Mouse (Mus musculus) hindbrain, embryonic 10.5 days (tissue): ENCODE measurements at regions not wholly inside any gene's neighbourhood (a gene's known extent, or its start where the extent isn't known, plus 50 kb on each side); places are given as distances from the start of the nearest gene placed in this dataset.
A peak's percentile ranks its signal among the peaks of the same experiment; 100 is the strongest.

Experiments used
- DNase-seq: peaks from one replicate; pipeline ENCODE4 v3.0.0-alpha.2; 2017; ENCODE audit warnings: low spot score
- H3K27ac ChIP-seq: fragments of 300-500 bp; sonication (generic); 2 replicates; pipeline ENCODE4 v1.5.1; 2016; ENCODE audit warnings: mild to moderate bottlenecking, moderate library complexity
- H3K27me3 ChIP-seq: fragments of 300-500 bp; sonication (generic); 2 replicates; pipeline ENCODE4 v1.6.1; 2016; ENCODE audit warnings: mild to moderate bottlenecking; ENCODE audit not compliant: poor library complexity, insufficient read depth, severe bottlenecking
- H3K36me3 ChIP-seq: fragments of 300-500 bp; sonication (generic); 2 replicates; pipeline ENCODE4 v1.6.1; 2016; ENCODE audit warnings: mild to moderate bottlenecking, moderate library complexity
- H3K4me1 ChIP-seq: fragments of 300-500 bp; sonication (generic); replicated peaks from 2 replicates; pipeline ENCODE4 v1.6.1; 2016; ENCODE audit warnings: mild to moderate bottlenecking
- H3K4me3 ChIP-seq: fragments of 300-500 bp; sonication (generic); 2 replicates; pipeline ENCODE4 v1.5.1; 2016; ENCODE audit warnings: mild to moderate bottlenecking, moderate library complexity
- H3K9me3 ChIP-seq: fragments of 300-500 bp; sonication (generic); 2 replicates; pipeline ENCODE4 v1.6.1; 2016; ENCODE audit warnings: mild to moderate bottlenecking, moderate library complexity
- WGBS: fragments of 180-500 bp; shearing (Covaris S2); methylation state at CpG from one replicate; pipeline ENCODE4 v1.1.7; 2016; 5-methylcytosine and 5-hydroxymethylcytosine counted together

GRCm38 (mm10) chr1:63857933-63858649, 89.0 kb upstream of the 4933402D24Rik start:
- Histone ChIP-seq H3K27me3 (no peaks in the 10 kb centered on the region), H3K9me3 (no peaks in the 10 kb centered on the region), H3K27ac (no peak overlapping the region), H3K36me3 (no peaks in the 10 kb centered on the region), H3K4me1 (no peaks in the 10 kb centered on the region; the same call in 1 of the 2 replicates), H3K4me3 (no peak overlapping the region)
- DNase-seq: no peak
- 66% methylated on average over 6 of the region's 6 CpGs for WGBS

GRCm38 (mm10) chr1:63857468-63857867, 88.4 kb upstream of the 4933402D24Rik start:
- Histone ChIP-seq H3K36me3 (no peaks in the 10 kb centered on the region), H3K27me3 (no peaks in the 10 kb centered on the region), H3K9me3 (no peaks in the 10 kb centered on the region), H3K27ac (no peak overlapping the region), H3K4me1 (no peaks in the 10 kb centered on the region; the same call in 1 of the 2 replicates), H3K4me3 (no peak overlapping the region)
- 86% methylated on average over 5 of the region's 5 CpGs for WGBS
- no peak for DNase-seq

DNA sequence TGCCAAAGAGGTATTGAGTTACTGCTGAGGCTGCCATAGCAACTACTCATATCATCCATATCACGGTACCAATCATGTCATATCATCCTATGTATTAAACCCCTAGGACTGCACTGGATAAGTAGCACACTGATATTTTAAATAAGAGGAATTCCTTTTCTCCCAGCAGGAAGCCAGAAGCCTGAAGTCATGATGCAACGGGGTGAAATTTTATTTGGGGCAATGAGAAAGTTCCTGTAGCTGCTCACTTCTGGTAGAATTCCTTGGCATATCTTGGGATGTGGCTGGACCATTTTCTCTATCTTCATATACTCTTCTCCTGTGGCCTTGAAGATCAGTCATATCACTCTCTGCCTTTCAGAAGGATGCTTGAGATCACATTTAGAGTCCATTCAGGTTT, 87.3 kb upstream of the 4933402D24Rik start:
- Histone ChIP-seq H3K27ac (no peak overlapping the region), H3K36me3 (no peaks in the 10 kb centered on the region), H3K27me3 (no peaks in the 10 kb centered on the region), H3K9me3 (no peaks in the 10 kb centered on the region), H3K4me1 (no peaks in the 10 kb centered on the region; the same call in 1 of the 2 replicates), H3K4me3 (no peak overlapping the region)
- no peak for DNase-seq
- 88% methylated on average over 2 of the region's 2 CpGs for WGBS

- Histone ChIP-seq H3K9me3 (no peaks in the 10 kb centered on the region), H3K4me1 (no peaks in the 10 kb centered on the region; the same call in 1 of the 2 replicates), H3K27me3 (no peaks in the 10 kb centered on the region), H3K36me3 (no peaks in the 10 kb centered on the region), H3K27ac (no peak overlapping the region), H3K4me3 (no peak overlapping the region)
- WGBS: 67% methylated on average over 3 of the region's 3 CpGs
- no peak for DNase-seq
Observed at GRCm38 (mm10) chr1:63854794-63855193, 85.7 kb upstream of the 4933402D24Rik start.

GRCm38 (mm10) chr1:63851476-63852094, 82.5 kb upstream of the 4933402D24Rik start:
- no peaks in the 10 kb centered on the region for H3K27me3 ChIP-seq
- 76% methylated on average over 4 of the region's 4 CpGs for WGBS
- H3K27ac ChIP-seq: no peak overlapping the region
- no peaks in the 10 kb centered on the region for H3K36me3 ChIP-seq
- no peaks in the 10 kb centered on the region for H3K9me3 ChIP-seq
- DNase-seq: no peak
- H3K4me3 ChIP-seq: no peak overlapping the region
- no peaks in the 10 kb centered on the region for H3K4me1 ChIP-seq

GRCm38 (mm10) chr1:63850262-63850661, 81.2 kb upstream of the 4933402D24Rik start:
- no peak overlapping the region for H3K4me3 ChIP-seq
- no peaks in the 10 kb centered on the region for H3K4me1 ChIP-seq
- 89% methylated on average over 3 of the region's 3 CpGs for WGBS
- no peak for DNase-seq
- no peaks in the 10 kb centered on the region for H3K27me3 ChIP-seq
- H3K36me3 ChIP-seq: no peaks in the 10 kb centered on the region
- H3K27ac ChIP-seq: no peak overlapping the region
- H3K9me3 ChIP-seq: no peaks in the 10 kb centered on the region

- H3K27me3 ChIP-seq: no peaks in the 10 kb centered on the region
- H3K4me1 ChIP-seq: peaks cover 29% of the 10 kb centered on the region
- H3K27ac ChIP-seq: 0 out of 2 replicates have a peak overlapping the region, but pooled peaks have one; percentile 17
- no peak overlapping the region for H3K4me3 ChIP-seq
- peak; percentile 72 for DNase-seq
- H3K36me3 ChIP-seq: no peaks in the 10 kb centered on the region
- WGBS: 45% methylated on average over 5 of the region's 5 CpGs
- H3K9me3 ChIP-seq: no peaks in the 10 kb centered on the region
Observed at GRCm38 (mm10) chr1:63828174-63828844, 59.2 kb upstream of the 4933402D24Rik start.

GRCm38 (mm10) chr1:63820614-63821270, 51.7 kb upstream of the 4933402D24Rik start:
- no peak for DNase-seq
- WGBS: 59% methylated on average over 4 of the region's 4 CpGs
- peak overlapping the region; percentile 59 for H3K27ac ChIP-seq

GRCm38 (mm10) chr1:63819536-63820254, 50.6 kb upstream of the 4933402D24Rik start:
- Histone ChIP-seq H3K9me3 (no peaks in the 10 kb centered on the region), H3K27ac (peak overlapping the region; percentile 59; the same call in 1 of the 2 replicates), H3K36me3 (no peaks in the 10 kb centered on the region), H3K27me3 (no peaks in the 10 kb centered on the region), H3K4me1 (peaks cover 24% of the 10 kb centered on the region), H3K4me3 (no peak overlapping the region)
- DNase-seq: no peak
- WGBS: 47% methylated on average over 11 of the region's 11 CpGs

More at GRCm38 (mm10) chr1:63820614-63821270, 51.7 kb upstream of the 4933402D24Rik start:
- no peaks in the 10 kb centered on the region for H3K27me3 ChIP-seq
- peaks cover 24% of the 10 kb centered on the region for H3K4me1 ChIP-seq
- H3K36me3 ChIP-seq: no peaks in the 10 kb centered on the region
- H3K9me3 ChIP-seq: no peaks in the 10 kb centered on the region
- no peak overlapping the region for H3K4me3 ChIP-seq
